Mouse (Mus musculus) limb, embryonic 13.5 days (tissue): ENCODE data around the gene Chit1. TPM values are rescaled to one million over a fixed set of nuclear protein-coding genes. Genes with fewer than 3 reads are reported as not detected.

Experiments used
- ATAC-seq: fragments of 200-750 bp; cut with Nextera tagmentation; 2 replicates; pipeline ENCODE4 v1.8.0; 2017; ENCODE audit warnings: low read depth, moderate number of reproducible peaks, moderate TSS enrichment; ENCODE audit not compliant: low FRiP score
- H3K27ac ChIP-seq: fragments of 300-500 bp; sonication (generic); 2 replicates; pipeline ENCODE4 v1.5.1; 2015; ENCODE audit warnings: inconsistent platforms, mild to moderate bottlenecking, moderate library complexity
- H3K27me3 ChIP-seq: fragments of 300-500 bp; sonication (generic); 2 replicates; pipeline ENCODE4 v1.6.1; 2015; ENCODE audit warnings: mild to moderate bottlenecking, inconsistent platforms
- H3K36me3 ChIP-seq: fragments of 300-500 bp; sonication (generic); 2 replicates; pipeline ENCODE4 v1.6.1; 2015; ENCODE audit warnings: inconsistent platforms, mild to moderate bottlenecking, moderate library complexity
- H3K4me1 ChIP-seq: fragments of 300-500 bp; sonication (generic); 2 replicates; pipeline ENCODE4 v1.6.1; 2015; ENCODE audit warnings: inconsistent platforms
- H3K4me2 ChIP-seq: fragments of 300-500 bp; sonication (generic); replicated peaks from 2 replicates; pipeline ENCODE4 v1.6.1; 2015; ENCODE audit warnings: inconsistent platforms, mild to moderate bottlenecking, moderate library complexity
- H3K4me3 ChIP-seq: fragments of 300-500 bp; sonication (generic); 2 replicates; pipeline ENCODE4 v1.5.1; 2015; ENCODE audit warnings: moderate library complexity, mild to moderate bottlenecking, inconsistent platforms
- H3K9ac ChIP-seq: fragments of 300-500 bp; sonication (generic); 2 replicates; pipeline ENCODE4 v1.6.1; 2015; ENCODE audit warnings: mild to moderate bottlenecking, inconsistent platforms
- H3K9me3 ChIP-seq: fragments of 300-500 bp; sonication (generic); 2 replicates; pipeline ENCODE4 v1.6.1; 2016; ENCODE audit warnings: inconsistent platforms
- WGBS: fragments of 180-500 bp; shearing (Covaris S2); methylation state at CpG from one replicate; pipeline ENCODE4 v1.1.7; 2015; 5-methylcytosine and 5-hydroxymethylcytosine counted together
- polyA plus RNA-seq: library from polyadenylated mRNA; unstranded; fragments of >200 nt; fragmentation: Nextera tagmentation; extraction: Ambion mirVana; gene quantifications from 2 replicates; pipeline ENCODE4 v1.2.1, GENCODE M21; 2015

Gene Chit1
- polyA plus RNA-seq: 0.17 and 0.26 TPM in 2 replicates

DNA sequence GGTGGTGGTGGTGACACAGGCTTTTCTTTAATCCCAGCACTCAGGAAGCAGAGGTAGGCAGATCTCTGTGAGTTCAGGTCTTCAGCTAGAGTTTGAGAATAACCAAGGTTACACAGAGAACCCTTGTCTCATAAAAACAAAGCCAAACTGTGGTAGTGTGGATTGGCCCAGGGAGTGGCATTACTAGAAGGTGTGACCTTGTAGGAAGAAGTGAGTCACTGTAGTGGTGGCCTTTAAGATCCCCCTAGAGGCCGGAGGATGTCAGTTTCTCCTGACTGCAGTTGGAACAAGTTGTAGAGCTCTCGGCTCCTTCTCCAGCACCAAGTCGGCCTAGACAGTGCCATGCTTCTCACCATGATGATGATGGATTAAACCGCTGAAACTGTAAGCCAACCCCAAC is at the start of gene Chit1:
TSS of gene Chit1 (plus strand) at position 264 of the 400 bp plus-strand sequence.
- Histone ChIP-seq H3K4me1 (0 out of 2 replicates have a peak, but pooled peaks cover 3% of the 10 kb centered on the region), H3K9ac (no peak within 1 kb of the TSS), H3K4me3 (no peak within 1 kb of the TSS), H3K4me2 (no peak within 1 kb of the TSS), H3K9me3 (no peaks in the 10 kb centered on the region), H3K27me3 (no peaks in the 10 kb centered on the region), H3K27ac (no peak within 1 kb of the TSS), H3K36me3 (no peaks in the 10 kb centered on the region)
- ATAC-seq: no peak
- 71% methylated on average over 4 of the region's 4 CpGs for WGBS

DNA sequence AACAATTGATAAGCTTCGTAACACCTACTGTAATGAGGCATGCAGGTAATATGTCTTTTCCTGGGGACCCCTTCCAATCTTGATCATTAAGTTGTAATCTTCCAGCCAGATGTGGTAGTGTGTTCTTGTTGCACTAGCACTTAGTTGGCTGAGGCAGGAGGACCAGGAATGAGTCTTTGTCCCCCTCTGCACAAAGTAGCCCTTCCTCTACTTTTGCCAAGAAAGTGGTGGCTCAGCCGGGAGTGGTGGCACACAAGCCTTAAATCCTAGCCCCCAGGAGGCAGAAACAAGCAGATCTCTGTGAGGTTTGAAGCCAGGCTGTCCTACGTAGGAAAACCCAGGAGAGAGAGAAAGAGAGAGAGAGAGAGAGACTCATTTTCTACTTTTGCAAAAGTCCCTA is 49.1 kb upstream of the Chit1 start:
- H3K9ac ChIP-seq: no peak overlapping the region
- H3K36me3 ChIP-seq: no peaks in the 10 kb centered on the region
- H3K27me3 ChIP-seq: no peaks in the 10 kb centered on the region
- no peaks in the 10 kb centered on the region for H3K9me3 ChIP-seq
- 45% methylated on average over 3 of the region's 3 CpGs for WGBS
- H3K4me1 ChIP-seq: peaks cover 71% of the 10 kb centered on the region
- peak overlapping the region; percentile 74 for H3K4me2 ChIP-seq
- ATAC-seq: no peak
- H3K27ac ChIP-seq: peak overlapping the region; percentile 99
- H3K4me3 ChIP-seq: no peak overlapping the region

DNA sequence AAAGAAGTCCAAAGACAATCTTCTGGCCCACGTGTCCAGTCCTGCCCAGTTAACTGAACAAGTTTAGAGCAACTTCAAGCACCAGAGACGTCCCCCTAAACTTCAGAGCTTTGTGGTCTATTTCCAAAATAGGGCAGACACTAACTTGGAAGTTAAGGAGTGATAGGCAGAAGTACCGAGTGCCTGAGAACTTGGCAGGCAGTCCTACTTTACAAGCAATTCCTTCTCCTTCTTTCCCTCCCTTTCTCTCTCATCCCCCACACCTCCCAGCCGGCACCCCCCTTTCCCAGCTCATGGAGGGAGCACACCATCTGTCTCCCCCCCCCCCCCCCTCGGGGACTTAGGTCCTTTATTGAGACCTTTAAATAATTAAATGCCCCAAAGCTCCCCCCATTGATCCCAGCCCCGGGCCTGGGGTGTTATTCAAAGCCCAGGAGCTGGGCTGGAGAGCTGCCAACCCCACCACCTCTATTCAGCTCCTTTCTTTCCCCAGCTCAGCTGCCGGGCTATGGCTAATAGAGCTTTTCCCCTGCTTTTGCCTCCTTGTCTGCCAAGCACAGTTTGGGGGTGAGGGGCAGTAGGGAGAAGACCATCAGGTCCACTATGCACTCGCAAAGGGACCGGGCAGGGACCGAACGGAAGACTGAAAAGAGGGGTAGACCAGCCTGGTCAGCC is 48.5 kb upstream of the Chit1 start:
- Histone ChIP-seq H3K27me3 (no peaks in the 10 kb centered on the region), H3K36me3 (no peaks in the 10 kb centered on the region), H3K4me3 (no peak overlapping the region), H3K4me2 (peak overlapping the region; percentile 53), H3K4me1 (peaks cover 77% of the 10 kb centered on the region), H3K27ac (peak overlapping the region; percentile 99), H3K9me3 (no peaks in the 10 kb centered on the region), H3K9ac (peak overlapping the region; percentile 59)
- WGBS: 5% methylated on average over 11 of the region's 11 CpGs
- ATAC-seq: peak; percentile 7; the same call in 1 of the 2 replicates

DNA sequence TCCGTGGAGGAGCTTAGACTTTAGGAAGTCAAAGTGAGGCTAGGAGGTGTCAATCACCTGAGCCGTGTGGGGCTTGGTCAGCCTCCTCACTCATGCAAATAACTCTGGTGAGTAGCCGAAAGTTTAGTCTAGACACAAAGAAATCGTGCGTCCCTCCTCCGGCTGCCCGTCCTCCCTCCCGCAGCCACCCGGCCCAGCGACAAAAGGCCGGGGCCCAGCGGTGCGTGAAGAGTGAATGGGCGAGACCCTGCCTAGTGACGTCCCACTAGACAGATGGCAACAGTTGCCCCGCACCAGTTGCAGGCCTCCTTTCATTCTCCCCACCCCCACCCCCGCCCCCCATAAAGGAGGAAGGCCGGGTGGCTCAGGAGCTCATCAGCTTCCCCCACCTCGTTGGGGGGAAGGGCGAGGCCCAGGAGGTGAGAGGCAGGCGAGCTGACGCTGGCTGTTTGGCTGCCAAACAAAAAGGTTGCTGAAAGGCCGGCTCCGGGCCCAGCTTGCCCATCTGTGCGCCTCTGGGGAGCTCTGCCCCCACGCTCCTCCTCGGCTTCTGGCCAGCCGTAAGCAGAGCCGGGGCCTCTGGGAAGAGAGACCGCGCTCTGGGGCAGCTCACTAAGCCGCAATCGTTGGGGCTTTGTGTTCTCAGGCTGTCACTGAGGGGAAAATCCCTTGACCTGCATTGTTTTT is 47.8 kb upstream of the Chit1 start:
- peak overlapping the region; percentile 99 for H3K27ac ChIP-seq
- no peaks in the 10 kb centered on the region for H3K27me3 ChIP-seq
- H3K4me3 ChIP-seq: no peak overlapping the region; the same call in 1 of the 2 replicates
- H3K9me3 ChIP-seq: no peaks in the 10 kb centered on the region
- no peaks in the 10 kb centered on the region for H3K36me3 ChIP-seq
- H3K9ac ChIP-seq: peak overlapping the region; percentile 59
- 2% methylated on average over 33 of the region's 33 CpGs for WGBS
- H3K4me1 ChIP-seq: peaks cover 84% of the 10 kb centered on the region
- H3K4me2 ChIP-seq: peak overlapping the region; percentile 53
- ATAC-seq: peak; percentile 9; the same call in 1 of the 2 replicates

DNA sequence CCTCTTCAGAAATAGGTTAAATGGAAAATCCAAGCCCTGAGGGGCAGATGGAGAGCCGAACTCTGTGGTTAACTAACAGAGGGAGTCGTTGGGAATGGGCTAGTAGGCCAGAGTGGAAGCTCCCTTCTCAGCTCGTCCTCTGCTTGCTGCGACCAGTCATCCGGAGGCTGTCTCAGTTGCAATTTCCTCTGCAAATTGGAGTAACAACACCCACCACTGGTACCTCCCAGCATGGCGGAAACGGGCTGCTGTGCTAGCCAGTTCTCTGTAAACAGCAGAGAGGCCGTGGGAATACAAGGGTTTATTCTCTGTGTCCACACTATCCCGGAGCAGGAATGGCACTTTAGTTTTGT is 47.3 kb upstream of the Chit1 start:
- Histone ChIP-seq H3K4me2 (peak overlapping the region; percentile 53), H3K4me1 (peaks cover 85% of the 10 kb centered on the region), H3K27me3 (no peaks in the 10 kb centered on the region), H3K9ac (peak overlapping the region; percentile 59), H3K9me3 (no peaks in the 10 kb centered on the region), H3K4me3 (no peak overlapping the region; the same call in 1 of the 2 replicates), H3K27ac (peak overlapping the region; percentile 99), H3K36me3 (no peaks in the 10 kb centered on the region)
- ATAC-seq: no peak
- WGBS: 21% methylated on average over 9 of the region's 9 CpGs

DNA sequence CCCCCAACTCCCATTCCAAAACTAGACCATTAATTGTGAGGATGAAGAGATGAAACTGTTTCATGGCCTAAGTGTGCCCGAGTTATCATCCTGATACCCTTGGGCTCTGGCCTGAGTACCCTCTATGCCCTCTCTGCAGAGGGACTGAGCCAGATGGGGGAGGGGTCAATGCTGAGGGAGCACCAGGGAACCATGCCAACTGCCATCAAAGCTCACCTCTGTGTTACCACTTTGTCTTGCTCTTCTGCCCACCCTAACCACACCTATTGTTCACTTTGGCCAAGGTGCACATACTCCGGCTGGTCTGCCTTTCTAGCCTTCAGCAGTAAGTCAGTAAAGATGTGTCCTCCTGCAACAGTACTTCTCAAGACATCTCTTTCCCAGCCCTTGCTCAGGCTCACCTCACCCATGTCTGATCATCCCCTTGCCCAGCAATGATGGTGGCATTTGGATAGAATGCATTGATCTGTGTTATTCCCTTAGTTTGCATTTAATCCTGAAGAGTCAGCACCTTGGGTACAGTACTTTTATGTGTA is 46.7 kb upstream of the Chit1 start:
- no peak overlapping the region for H3K9ac ChIP-seq
- ATAC-seq: no peak
- H3K4me1 ChIP-seq: peaks cover 87% of the 10 kb centered on the region
- H3K27me3 ChIP-seq: no peaks in the 10 kb centered on the region
- no peaks in the 10 kb centered on the region for H3K36me3 ChIP-seq
- WGBS: 89% methylated on average over 2 of the region's 2 CpGs
- H3K4me2 ChIP-seq: no peak overlapping the region
- H3K4me3 ChIP-seq: no peak overlapping the region
- no peaks in the 10 kb centered on the region for H3K9me3 ChIP-seq
- peak overlapping the region; percentile 99; the same call in 1 of the 2 replicates for H3K27ac ChIP-seq

DNA sequence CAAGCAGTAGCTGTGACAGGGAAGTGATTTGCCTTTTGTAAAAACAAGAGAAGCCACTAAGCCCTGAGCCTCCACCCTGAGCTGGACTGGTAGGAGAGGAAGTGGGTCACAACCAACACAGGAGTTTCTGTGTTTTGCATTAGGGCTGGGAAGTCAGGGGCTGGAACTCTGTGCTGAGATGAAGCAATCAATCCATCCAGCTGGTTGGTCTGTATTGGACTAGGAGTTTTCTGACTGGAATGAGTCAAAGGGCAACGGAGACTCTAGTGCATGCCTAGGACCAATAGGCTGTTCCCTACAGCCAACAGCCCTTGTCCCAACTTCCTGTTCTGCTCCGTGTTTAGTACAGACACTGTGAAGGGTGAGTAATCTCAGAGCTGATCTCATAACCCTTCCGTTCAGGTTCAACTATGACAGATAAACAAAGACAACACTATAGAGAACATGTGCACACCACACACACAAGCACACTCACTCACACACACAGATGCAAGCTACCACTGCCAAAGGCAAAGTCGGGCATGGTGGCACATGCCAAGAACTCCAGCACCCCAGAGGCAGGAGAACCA is 45.7 kb upstream of the Chit1 start:
- H3K27ac ChIP-seq: 0 out of 2 replicates have a peak overlapping the region, but pooled peaks have one; percentile 22
- no peak overlapping the region for H3K4me3 ChIP-seq
- no peaks in the 10 kb centered on the region for H3K36me3 ChIP-seq
- no peak overlapping the region for H3K4me2 ChIP-seq
- no peaks in the 10 kb centered on the region for H3K9me3 ChIP-seq
- no peak overlapping the region for H3K9ac ChIP-seq
- ATAC-seq: no peak
- H3K27me3 ChIP-seq: no peaks in the 10 kb centered on the region
- 65% methylated on average over 4 of the region's 4 CpGs for WGBS
- H3K4me1 ChIP-seq: peaks cover 88% of the 10 kb centered on the region

DNA sequence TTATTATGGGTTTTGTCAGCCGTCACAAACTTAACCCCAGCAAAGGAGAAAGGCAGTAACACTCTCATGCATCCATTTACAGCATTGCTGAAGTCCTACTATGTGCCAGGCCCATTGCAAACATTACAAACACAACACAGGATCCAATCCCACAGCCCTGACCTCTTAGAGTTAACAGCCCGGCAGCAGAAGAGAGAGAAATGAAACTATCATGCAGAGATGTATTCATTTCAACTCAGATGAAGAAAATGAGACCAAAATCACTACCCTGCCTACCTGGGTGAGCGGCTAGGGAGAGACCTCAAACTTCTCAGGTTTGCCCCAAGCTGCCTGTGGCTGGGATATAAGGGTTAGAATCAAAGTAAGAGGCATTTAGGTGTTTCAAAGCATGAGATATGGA is 44.5 kb upstream of the Chit1 start:
- no peaks in the 10 kb centered on the region for H3K36me3 ChIP-seq
- H3K27ac ChIP-seq: peak overlapping the region; percentile 63; the same call in 1 of the 2 replicates
- no peaks in the 10 kb centered on the region for H3K9me3 ChIP-seq
- H3K9ac ChIP-seq: no peak overlapping the region
- WGBS: 54% methylated on average over 3 of the region's 3 CpGs
- H3K27me3 ChIP-seq: no peaks in the 10 kb centered on the region
- peaks cover 89% of the 10 kb centered on the region for H3K4me1 ChIP-seq
- no peak overlapping the region for H3K4me3 ChIP-seq
- ATAC-seq: no peak
- H3K4me2 ChIP-seq: peak overlapping the region; percentile 32; the same call in 1 of the 2 replicates

DNA sequence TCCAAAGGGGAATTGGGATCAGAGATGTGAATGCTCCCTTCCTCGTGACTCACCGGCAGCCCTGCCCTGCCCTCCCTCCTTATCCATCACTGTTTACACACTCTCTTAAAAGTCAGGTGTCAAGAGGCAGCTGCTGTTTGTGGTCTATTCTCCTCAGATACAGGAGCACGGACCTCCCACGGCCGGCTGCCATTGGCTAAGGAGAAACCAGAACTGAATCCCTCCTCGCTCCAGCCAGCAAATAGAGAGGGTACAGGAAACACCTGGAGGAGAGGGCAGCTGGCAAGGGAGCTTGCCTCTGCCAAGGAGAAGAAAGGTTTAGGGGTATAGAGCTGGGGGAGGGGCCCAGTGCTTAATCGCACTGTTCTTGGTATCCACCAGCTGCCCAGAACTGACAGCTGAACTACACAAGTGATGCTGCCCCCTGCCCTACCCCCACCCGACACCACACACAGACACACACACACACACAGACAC is 43.9 kb upstream of the Chit1 start:
- Histone ChIP-seq H3K9ac (no peak overlapping the region), H3K4me2 (peak overlapping the region; percentile 32), H3K4me1 (peaks cover 85% of the 10 kb centered on the region)

DNA sequence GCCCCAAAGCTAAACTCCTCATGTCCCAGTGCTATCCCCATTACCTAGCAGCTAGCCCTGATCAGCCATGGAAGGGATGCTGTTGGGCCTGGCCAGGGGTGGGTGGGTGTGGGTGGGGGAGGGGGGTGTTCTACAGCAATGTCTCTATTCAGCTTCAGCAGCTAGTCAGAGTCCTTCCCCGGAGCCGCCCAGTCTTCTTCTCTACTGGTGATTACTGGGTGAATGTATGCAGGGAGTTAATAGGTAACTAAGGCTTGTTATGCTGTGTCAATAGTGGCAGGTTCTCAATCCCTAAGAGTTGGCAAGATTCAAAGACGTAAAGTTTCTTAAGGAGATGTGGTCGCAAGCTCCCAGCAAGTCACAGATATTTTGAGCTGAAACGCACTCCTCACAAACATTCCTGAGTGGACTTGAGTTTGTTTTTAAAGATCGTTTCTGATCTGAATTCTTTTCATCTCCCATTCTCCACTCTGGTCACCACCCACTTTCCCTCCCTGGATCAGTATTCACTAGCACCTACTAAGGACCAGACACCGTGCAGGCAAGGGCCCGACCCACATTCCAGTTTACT is 40.9 kb upstream of the Chit1 start:
- H3K36me3 ChIP-seq: peaks cover 6% of the 10 kb centered on the region; the same call in 1 of the 2 replicates
- H3K4me2 ChIP-seq: no peak overlapping the region
- H3K27me3 ChIP-seq: no peaks in the 10 kb centered on the region
- peaks cover 77% of the 10 kb centered on the region for H3K4me1 ChIP-seq
- H3K9me3 ChIP-seq: no peaks in the 10 kb centered on the region
- H3K9ac ChIP-seq: no peak overlapping the region
- H3K4me3 ChIP-seq: no peak overlapping the region
- ATAC-seq: no peak
- 72% methylated on average over 8 of the region's 8 CpGs for WGBS
- H3K27ac ChIP-seq: no peak overlapping the region; the same call in 1 of the 2 replicates

More for the DNA sequence above, 43.9 kb upstream of the Chit1 start:
- H3K27ac ChIP-seq: peak overlapping the region; percentile 63; the same call in 1 of the 2 replicates
- peak; percentile 44 for ATAC-seq
- H3K27me3 ChIP-seq: no peaks in the 10 kb centered on the region
- no peak overlapping the region for H3K4me3 ChIP-seq
- 3% methylated on average over 8 of the region's 8 CpGs for WGBS
- H3K36me3 ChIP-seq: no peaks in the 10 kb centered on the region
- H3K9me3 ChIP-seq: no peaks in the 10 kb centered on the region

DNA sequence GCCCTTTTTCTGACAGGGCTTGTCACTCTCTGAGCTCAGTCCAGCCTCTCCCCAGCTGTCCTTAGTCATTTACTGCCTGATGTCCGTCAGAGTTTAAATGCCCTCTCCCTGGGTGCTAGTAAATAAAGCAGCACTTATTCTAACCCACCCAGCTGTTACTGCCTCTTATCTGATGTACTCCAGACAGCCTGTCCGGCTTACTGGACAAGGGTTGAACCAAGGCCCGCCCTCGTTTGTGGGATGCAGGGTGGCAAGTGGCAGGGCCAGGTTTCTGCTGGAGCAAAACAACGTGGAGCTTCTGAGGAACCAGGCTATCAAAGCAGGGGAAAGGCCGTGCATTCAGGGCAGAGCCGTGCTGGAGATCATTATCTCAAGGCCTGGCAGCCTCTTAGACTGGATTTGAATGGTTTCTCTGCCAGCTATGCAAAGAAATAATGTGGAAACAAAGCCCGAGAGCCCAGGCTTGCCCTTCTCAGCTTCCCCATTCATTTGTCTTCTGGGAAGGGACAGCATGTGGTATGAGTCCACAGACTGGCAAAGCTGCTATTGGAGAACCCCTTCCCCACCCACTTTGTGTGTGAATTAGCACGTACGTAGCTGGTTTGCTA is 39.5 kb upstream of the Chit1 start:
- peak; percentile 48 for ATAC-seq
- Histone ChIP-seq H3K9me3 (no peaks in the 10 kb centered on the region), H3K27ac (no peak overlapping the region), H3K4me3 (no peak overlapping the region), H3K4me1 (peaks cover 76% of the 10 kb centered on the region), H3K36me3 (peaks cover 16% of the 10 kb centered on the region), H3K9ac (no peak overlapping the region), H3K4me2 (no peak overlapping the region), H3K27me3 (no peaks in the 10 kb centered on the region)
- 31% methylated on average over 10 of the region's 10 CpGs for WGBS
